Mouse (Mus musculus) intestine, embryonic 14.5 days (tissue): Measurements from ENCODE around the gene Gata2. TPM values are rescaled to one million over a fixed set of nuclear protein-coding genes. Genes with fewer than 3 reads are reported as not detected.

Source experiments
- ATAC-seq: fragments of 200-750 bp; cut with Nextera tagmentation; replicated peaks from 2 replicates; pipeline ENCODE4 v1.8.0; 2017; ENCODE audit warnings: low read depth, moderate number of reproducible peaks, moderate TSS enrichment, moderate library complexity; ENCODE audit not compliant: low FRiP score, low TSS enrichment
- DNase-seq: peaks from one replicate; pipeline ENCODE4 v3.0.0-alpha.2; 2018; ENCODE audit warnings: low spot score
- H3K27ac ChIP-seq: fragments of 300-500 bp; sonication (generic); 2 replicates; pipeline ENCODE4 v1.5.1; 2014; ENCODE audit warnings: low read depth, mild to moderate bottlenecking, control low read depth
- H3K27me3 ChIP-seq: fragments of 300-500 bp; sonication (generic); replicated peaks from 2 replicates; pipeline ENCODE4 v1.6.1; 2014; ENCODE audit warnings: low read length, control low read depth; ENCODE audit not compliant: control insufficient read depth, insufficient read depth
- H3K36me3 ChIP-seq: fragments of 300-500 bp; sonication (generic); 2 replicates; pipeline ENCODE4 v1.6.1; 2014; ENCODE audit warnings: low read length, control low read depth; ENCODE audit not compliant: control insufficient read depth, insufficient read depth
- H3K4me1 ChIP-seq: fragments of 300-500 bp; sonication (generic); replicated peaks from 2 replicates; pipeline ENCODE4 v1.6.1; 2014; ENCODE audit warnings: low read length, control low read depth, mixed read lengths; ENCODE audit not compliant: control insufficient read depth, insufficient read depth
- H3K4me2 ChIP-seq: fragments of 300-500 bp; sonication (generic); 2 replicates; pipeline ENCODE4 v1.6.1; 2014; ENCODE audit warnings: low read length
- H3K4me3 ChIP-seq: fragments of 300-500 bp; sonication (generic); 2 replicates; pipeline ENCODE4 v1.5.1; 2014; ENCODE audit warnings: low read depth, low read length, control low read depth, mixed read lengths
- H3K9ac ChIP-seq: fragments of 300-500 bp; sonication (generic); 2 replicates; pipeline ENCODE4 v1.6.1; 2014; ENCODE audit warnings: mild to moderate bottlenecking, low read length
- H3K9me3 ChIP-seq: fragments of 300-500 bp; sonication (generic); 2 replicates; pipeline ENCODE4 v1.6.1; 2016; ENCODE audit warnings: low read length, control low read depth; ENCODE audit not compliant: control insufficient read depth
- WGBS: fragments of 180-500 bp; shearing (Covaris S2); extraction: QIAGEN DNeasy Blood & Tissue Kit; methylation state at CpG from one replicate; pipeline ENCODE4 v1.1.7; 2014; 5-methylcytosine and 5-hydroxymethylcytosine counted together
- polyA plus RNA-seq: library from polyadenylated mRNA; unstranded; fragments of >200 nt; fragmentation: Nextera tagmentation; extraction: Ambion mirVana; gene quantifications from 2 replicates; pipeline ENCODE4 v1.2.1, GENCODE M21; 2014

Gata2 gene
- polyA plus RNA-seq, 1 experiment from 2014 or later: 4.7 TPM

DNA sequence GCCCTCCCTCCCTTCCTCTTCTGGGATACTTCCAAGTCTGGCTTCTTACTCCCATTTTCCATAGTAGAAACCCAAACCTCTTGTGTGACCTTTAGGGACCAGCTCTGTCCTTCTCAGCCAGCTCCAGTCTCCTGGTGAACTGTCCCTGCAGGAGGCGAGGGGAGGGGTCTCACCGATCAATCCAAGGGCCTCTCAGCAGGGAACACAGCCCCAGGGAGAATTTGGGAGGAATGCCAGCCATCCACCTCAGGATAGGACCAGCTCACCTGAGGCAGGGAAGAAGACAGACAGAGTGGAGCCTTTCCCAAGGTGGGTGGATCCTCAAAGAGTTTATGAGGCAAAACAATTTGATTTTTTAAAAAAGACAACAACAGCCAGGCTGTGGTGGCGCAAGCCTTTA, 16.5 kb downstream of the Gata2 start:
- DNase-seq: no peak
- H3K4me2 ChIP-seq: no peak overlapping the region
- 65% methylated on average over 3 of the region's 3 CpGs for WGBS
- peaks cover 32% of the 10 kb centered on the region for H3K27me3 ChIP-seq
- no peak overlapping the region for H3K27ac ChIP-seq
- H3K36me3 ChIP-seq: no peaks in the 10 kb centered on the region
- H3K4me1 ChIP-seq: no peaks in the 10 kb centered on the region
- ATAC-seq: no peak
- H3K9me3 ChIP-seq: no peaks in the 10 kb centered on the region
- no peak overlapping the region for H3K4me3 ChIP-seq
- H3K9ac ChIP-seq: no peak overlapping the region

DNA sequence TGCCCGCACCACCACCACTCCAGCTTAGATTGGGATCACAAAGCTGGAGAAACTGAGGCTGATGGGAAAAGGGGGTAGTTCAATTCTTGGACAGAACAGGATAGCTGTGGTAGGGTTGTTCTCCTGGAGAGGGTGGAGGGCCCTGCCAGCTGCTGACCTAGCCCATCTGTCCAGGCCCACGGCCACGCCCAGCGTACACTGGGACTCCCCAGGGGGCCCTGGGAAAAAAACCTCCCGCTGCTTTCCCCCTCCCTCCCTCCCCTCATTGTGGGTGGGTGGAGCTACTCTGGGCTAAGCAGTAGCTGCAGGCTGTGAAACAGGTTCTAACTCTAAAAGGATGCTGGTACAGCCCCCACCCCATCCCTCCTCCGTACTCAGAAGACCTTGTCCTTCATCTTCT, 22.1 kb downstream of the Gata2 start:
- Histone ChIP-seq H3K4me1 (no peaks in the 10 kb centered on the region), H3K4me2 (no peak overlapping the region), H3K9me3 (0 out of 2 replicates have a peak, but pooled peaks cover 3% of the 10 kb centered on the region), H3K27ac (no peak overlapping the region), H3K27me3 (no peaks in the 10 kb centered on the region), H3K36me3 (no peaks in the 10 kb centered on the region), H3K9ac (no peak overlapping the region), H3K4me3 (no peak overlapping the region)
- 34% methylated on average over 6 of the region's 6 CpGs for WGBS
- ATAC-seq (no peak), DNase-seq (no peak)

DNA sequence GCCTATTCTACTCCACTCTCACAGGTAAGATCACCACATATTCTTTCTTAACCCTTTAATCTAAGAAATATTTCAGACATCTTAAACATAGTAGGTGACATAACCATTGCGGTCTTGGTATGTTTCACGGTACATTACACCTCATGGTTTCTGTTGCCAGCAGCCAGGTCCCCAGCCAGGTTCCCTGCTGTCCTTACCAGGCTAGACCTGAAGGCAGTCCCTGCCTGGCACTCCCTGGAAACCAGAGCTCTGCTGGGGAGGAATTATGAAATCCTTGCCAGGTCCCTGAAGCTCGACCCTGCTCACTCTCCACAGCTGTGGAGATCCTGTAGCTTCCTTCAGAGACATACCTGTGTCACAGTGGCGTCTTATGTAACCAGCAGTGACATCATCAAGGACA, 22.5 kb downstream of the Gata2 start:
- Histone ChIP-seq H3K4me1 (no peaks in the 10 kb centered on the region), H3K27ac (no peak overlapping the region), H3K4me3 (no peak overlapping the region), H3K36me3 (no peaks in the 10 kb centered on the region), H3K27me3 (no peaks in the 10 kb centered on the region), H3K9me3 (0 out of 2 replicates have a peak, but pooled peaks cover 3% of the 10 kb centered on the region), H3K9ac (no peak overlapping the region), H3K4me2 (no peak overlapping the region)
- DNase-seq: no peak
- 73% methylated on average over 4 of the region's 4 CpGs for WGBS
- no peak for ATAC-seq

DNA sequence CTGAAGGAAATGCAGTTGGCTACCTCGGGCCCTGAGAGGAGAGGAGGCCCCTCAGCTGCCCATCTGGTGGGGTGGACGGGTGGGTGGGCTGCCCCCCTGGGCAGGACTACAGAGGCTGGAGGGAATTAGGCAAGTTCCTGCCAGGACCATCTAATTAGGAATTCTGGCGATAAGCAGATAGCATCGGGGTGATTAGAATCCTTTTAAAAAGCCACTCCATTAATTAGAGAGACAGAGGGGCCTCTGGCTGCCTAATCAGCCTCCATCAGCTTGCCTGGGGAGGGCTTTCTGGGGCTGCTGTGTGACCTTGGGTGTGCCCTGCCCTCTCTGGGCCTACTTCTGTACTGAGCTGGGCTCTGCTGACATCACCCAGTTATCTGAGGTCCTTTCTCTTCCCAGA, 25.4 kb downstream of the Gata2 start:
- H3K4me3 ChIP-seq: no peak overlapping the region
- 0 out of 2 replicates have a peak, but pooled peaks cover 3% of the 10 kb centered on the region for H3K9me3 ChIP-seq
- no peak overlapping the region for H3K9ac ChIP-seq
- no peak overlapping the region for H3K27ac ChIP-seq
- ATAC-seq (no peak), DNase-seq (no peak)
- no peaks in the 10 kb centered on the region for H3K36me3 ChIP-seq
- WGBS: 33% methylated on average over 4 of the region's 4 CpGs
- H3K4me2 ChIP-seq: no peak overlapping the region
- no peaks in the 10 kb centered on the region for H3K27me3 ChIP-seq
- no peaks in the 10 kb centered on the region for H3K4me1 ChIP-seq

DNA sequence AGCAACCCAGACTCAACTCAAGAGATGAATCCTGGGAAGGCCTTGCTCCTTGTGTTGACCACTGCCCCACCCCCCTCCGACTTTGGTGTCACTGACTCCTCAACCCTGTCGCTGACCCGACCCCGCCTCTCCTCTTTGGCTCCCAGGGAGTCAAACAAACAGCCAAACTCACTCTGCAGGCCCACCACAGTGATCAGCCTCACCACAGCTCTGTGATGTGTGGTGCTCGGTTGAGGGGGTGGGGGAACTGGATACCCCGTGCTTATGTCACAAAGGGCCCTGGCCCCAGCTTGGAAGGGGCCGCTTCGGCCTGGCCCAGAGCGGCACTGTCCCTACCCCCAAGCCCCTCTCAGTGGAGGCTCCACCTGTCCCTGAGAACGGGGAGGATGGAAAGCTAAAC, 28.3 kb downstream of the Gata2 start, which contains the start of gene Dnajb8:
Gene Dnajb8 (plus strand): TSS at position 301 of the 400 bp plus-strand sequence.
- H3K4me3 ChIP-seq: no peak within 1 kb of the TSS
- no peak within 1 kb of the TSS for H3K9ac ChIP-seq
- ATAC-seq (no peak), DNase-seq (no peak)
- WGBS: 53% methylated on average over 10 of the region's 10 CpGs
- H3K27me3 ChIP-seq: no peaks in the 10 kb centered on the region
- no peak within 1 kb of the TSS for H3K4me2 ChIP-seq
- 0 out of 2 replicates have a peak, but pooled peaks cover 3% of the 10 kb centered on the region for H3K4me1 ChIP-seq
- H3K36me3 ChIP-seq: no peaks in the 10 kb centered on the region
- H3K27ac ChIP-seq: no peak within 1 kb of the TSS
- H3K9me3 ChIP-seq: 0 out of 2 replicates have a peak, but pooled peaks cover 3% of the 10 kb centered on the region

DNA sequence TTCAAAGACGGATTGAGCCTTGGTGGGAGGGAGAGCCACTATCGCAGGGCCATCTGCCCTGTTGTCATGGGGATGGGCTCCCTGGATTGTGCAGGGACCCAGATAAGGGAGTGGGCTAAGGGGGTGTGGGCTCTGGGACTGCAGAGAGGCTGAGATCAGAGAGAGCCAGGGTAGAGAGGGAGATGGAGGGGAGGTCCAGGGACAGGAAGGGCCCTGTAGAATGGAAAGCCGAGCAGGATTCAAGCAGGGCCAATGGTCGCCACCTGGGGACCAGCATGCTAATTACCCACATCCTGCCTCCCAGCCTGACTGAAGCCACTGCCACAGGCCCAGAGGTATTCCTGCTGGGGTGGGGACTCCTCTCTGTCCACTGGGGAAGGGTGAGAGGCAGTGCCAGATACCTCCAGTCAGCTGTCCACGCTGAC, 32.9 kb downstream of the Gata2 start:
- H3K27me3 ChIP-seq: no peaks in the 10 kb centered on the region

DNA sequence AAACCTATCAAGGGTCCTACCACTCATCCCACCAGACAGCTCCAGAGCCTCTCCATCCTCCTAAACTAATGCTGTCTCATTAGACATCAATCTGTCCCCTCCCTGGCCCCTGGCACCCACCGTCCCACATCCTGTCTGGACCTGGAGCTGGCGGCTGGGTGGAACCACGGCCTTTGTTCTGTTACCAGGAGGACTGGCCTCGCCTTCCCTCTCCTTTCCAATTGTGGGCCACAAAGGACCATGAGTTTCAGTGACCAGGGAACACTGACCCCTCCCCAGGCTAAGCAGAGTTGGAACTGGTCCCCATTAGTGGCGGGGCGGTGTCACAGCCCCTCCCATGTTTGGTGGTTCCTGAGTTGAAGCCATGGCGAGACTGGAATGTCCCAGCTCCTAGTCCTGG, 33.8 kb downstream of the Gata2 start:
- 50% methylated on average over 7 of the region's 7 CpGs for WGBS
- Histone ChIP-seq H3K9me3 (no peaks in the 10 kb centered on the region), H3K27me3 (no peaks in the 10 kb centered on the region), H3K4me3 (no peak overlapping the region), H3K4me2 (no peak overlapping the region), H3K4me1 (0 out of 2 replicates have a peak, but pooled peaks cover 3% of the 10 kb centered on the region), H3K9ac (no peak overlapping the region), H3K27ac (no peak overlapping the region), H3K36me3 (no peaks in the 10 kb centered on the region)
- ATAC-seq (no peak), DNase-seq (no peak)

More for the DNA sequence above, 32.9 kb downstream of the Gata2 start:
- H3K36me3 ChIP-seq: no peaks in the 10 kb centered on the region
- H3K9me3 ChIP-seq: no peaks in the 10 kb centered on the region
- H3K9ac ChIP-seq: no peak overlapping the region
- H3K4me3 ChIP-seq: no peak overlapping the region
- 18% methylated on average over 5 of the region's 5 CpGs for WGBS
- 0 out of 2 replicates have a peak, but pooled peaks have one; percentile 48 for ATAC-seq
- no peak for DNase-seq
- H3K27ac ChIP-seq: no peak overlapping the region
- no peak overlapping the region for H3K4me2 ChIP-seq
- H3K4me1 ChIP-seq: 0 out of 2 replicates have a peak, but pooled peaks cover 3% of the 10 kb centered on the region

DNA sequence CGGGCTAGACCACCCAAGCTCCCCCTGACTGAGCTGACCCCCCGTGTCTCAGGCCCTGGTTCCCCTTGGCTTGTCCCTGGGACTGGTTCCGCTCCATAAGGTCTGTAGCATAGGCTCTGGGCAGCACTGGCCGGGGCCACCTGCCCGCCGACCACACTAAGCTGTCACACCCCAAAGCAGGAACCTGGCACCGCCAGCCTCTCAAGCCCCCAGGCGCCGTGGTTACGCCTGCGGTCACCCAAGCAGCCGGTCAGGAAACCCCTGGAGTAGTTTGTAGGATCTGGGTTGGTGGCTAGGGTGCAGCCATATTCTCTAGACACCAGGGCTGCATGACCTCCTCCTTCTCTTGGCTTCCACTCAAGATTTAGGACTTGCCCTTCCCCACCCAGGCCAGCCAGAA, 35.5 kb downstream of the Gata2 start:
- Histone ChIP-seq H3K4me1 (0 out of 2 replicates have a peak, but pooled peaks cover 3% of the 10 kb centered on the region), H3K4me3 (no peak overlapping the region), H3K4me2 (no peak overlapping the region), H3K27me3 (0 out of 2 replicates have a peak, but pooled peaks cover 6% of the 10 kb centered on the region), H3K9me3 (no peaks in the 10 kb centered on the region), H3K36me3 (no peaks in the 10 kb centered on the region), H3K9ac (no peak overlapping the region), H3K27ac (no peak overlapping the region)
- DNase-seq (no peak), ATAC-seq (no peak)
- 85% methylated on average over 12 of the region's 12 CpGs for WGBS

DNA sequence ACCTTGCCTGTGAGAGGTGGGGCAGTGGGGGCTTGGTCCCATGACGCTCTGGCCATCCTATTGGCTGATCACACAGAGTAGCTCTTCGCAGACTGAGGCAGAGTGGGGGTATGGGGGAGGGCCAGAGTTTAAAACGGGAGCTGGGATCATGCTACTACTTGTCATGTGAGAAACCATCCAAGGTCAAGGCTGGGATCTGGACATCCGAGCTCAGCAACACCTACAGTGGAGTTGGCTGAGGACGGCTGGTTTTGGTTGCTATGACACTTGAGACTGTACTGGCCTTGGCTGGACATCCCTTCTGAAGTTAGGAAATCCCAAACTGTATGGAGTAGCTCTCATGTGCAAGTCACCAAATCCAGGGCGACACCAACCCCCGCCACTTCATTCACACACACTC, 38.1 kb downstream of the Gata2 start:
- DNase-seq (no peak), ATAC-seq (no peak)
- Histone ChIP-seq H3K4me2 (no peak overlapping the region), H3K36me3 (no peaks in the 10 kb centered on the region), H3K27ac (no peak overlapping the region), H3K4me3 (no peak overlapping the region), H3K4me1 (peaks cover 7% of the 10 kb centered on the region; the same call in 1 of the 2 replicates), H3K9ac (no peak overlapping the region), H3K27me3 (0 out of 2 replicates have a peak, but pooled peaks cover 15% of the 10 kb centered on the region), H3K9me3 (no peaks in the 10 kb centered on the region)
- 72% methylated on average over 7 of the region's 7 CpGs for WGBS
